Mouse (Mus musculus) adrenal gland, postnatal 4 days (tissue): ENCODE data around the gene Mrpl54. TPM values are rescaled to one million over a fixed set of nuclear protein-coding genes. Genes with fewer than 3 reads are reported as not detected.

Experiments
- DNase-seq, 2 experiments: peaks; one replicate each; pipeline ENCODE4 v3.0.0; 2021 to 2022; ENCODE audit warnings: low spot score in 2 of 2, mixed read lengths in 2 of 2
- total RNA-seq, 2 experiments: library from RNA; stranded (reverse); gene quantifications; 2 replicates each; pipeline ENCODE4 v1.2.3; 2021

Mrpl54 gene
- total RNA-seq, 2 experiments from 2014 or later: 107 to 108 TPM

DNA sequence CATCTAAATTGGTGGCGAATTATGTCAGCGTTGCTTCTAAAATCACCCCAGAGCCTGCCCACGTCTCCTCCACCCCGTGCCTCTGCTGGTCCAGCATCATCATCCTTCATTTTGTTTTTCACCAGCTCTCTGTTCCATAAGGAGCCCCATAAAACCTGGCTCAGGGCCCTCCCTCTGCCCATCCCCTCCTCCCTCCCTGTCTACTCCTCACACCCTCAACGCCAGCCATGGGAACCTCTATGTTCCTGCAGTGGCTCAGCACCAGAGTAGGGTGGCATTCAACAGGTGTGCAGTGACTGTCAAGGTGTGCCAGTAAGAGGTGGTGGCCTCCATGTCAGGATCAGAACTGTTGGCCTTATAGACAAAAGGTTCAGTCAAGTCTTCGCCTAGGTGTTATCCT is 28.5 kb upstream of the Mrpl54 start:
- no peak for DNase-seq

DNA sequence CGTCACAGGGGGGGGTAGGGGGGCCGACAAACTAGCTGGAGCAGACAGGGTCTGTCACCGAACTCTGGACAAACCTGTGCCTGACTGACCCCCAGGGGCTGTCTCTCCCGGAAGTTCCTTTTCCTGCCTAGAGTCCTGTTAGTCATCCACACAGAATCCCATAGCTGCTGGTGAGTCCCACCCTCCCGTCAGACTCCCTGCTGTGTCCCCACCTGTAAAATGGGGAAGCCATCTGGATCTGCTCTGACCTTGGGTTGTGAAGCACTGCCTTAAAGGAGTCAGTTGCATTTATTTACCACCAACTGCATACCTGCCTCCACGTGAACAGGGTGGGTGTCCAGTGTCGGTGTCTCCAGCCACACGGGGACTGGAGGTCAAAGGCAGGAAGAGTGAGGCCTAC is 27.7 kb upstream of the Mrpl54 start:
- DNase-seq: no peak

DNA sequence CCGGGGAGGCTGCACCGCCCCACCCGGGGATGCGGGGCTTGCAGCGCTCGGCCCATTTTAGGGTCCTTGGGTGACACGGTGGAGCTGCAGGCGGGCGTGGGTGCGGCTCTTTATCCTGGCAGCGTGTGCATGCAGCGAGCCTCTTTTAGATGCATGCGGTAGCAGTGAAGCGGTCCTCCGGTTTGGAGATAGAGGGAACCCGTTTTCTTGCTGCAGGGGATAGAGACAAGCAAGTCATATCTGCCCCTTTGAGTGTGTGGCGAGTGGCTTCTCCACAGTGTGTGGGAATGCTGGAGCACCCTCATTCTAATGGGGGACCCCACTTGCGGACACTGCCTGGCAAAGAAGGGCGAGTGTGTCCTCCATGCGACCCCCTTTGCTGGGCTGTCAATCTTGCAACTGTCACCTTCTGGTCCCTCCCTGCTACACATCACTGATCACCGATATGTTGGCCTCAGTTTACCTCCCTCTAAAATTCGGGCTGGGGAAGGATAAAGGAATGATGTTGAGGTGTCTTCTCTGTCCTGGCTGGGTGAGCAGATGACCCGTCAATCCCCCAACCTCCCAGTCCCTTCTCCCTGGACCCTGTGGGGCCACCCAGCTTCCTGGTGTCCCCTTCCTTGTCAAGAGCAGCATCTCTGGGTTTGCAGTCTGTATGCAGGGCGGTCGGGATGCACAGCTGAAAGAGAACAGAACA is 26.7 kb upstream of the Mrpl54 start:
- no peak for DNase-seq

DNA sequence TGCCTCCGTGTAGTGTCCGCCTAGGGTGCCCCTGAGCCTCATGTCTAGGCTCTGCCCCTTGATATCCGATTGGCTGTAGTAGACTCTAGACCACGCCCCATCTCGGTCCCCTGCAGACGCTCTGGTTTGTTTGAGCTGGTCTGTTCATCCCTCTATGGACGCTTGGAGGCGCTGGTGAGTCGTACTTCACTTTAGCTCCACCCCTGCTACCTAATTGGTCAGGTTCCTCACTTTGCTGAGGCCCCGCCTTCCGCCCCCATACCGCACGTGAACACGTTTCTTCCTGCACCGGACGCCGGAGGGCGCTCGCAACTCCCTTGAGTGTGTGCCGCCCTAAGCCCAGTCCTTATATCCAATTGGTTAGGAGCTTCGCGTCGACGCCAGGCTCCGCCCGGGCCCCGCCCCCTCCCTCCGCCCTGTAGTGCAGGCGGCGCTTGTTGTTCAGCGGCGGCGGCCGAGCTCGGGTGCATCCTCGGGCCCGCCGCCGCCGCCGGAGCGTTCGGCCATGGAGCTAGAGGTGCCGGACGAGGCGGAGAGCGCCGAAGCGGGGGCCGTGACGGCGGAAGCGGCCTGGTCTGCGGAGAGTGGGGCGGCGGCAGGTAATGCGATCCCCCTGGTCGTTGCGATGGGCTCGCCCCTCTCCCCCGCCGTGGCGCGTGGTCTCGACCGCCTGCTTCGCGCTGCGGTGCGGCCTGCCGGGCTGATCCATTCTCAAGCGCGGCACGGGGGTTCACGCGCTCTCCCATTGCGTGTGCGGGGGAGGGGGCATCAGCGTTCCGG is 26.0 kb upstream of the Mrpl54 start, which contains the start of gene Pip5k1c:
Gene Pip5k1c (plus strand): TSS at position 410 of the 780 bp plus-strand sequence.
- peak; percentile 89 to 98 for DNase-seq

DNA sequence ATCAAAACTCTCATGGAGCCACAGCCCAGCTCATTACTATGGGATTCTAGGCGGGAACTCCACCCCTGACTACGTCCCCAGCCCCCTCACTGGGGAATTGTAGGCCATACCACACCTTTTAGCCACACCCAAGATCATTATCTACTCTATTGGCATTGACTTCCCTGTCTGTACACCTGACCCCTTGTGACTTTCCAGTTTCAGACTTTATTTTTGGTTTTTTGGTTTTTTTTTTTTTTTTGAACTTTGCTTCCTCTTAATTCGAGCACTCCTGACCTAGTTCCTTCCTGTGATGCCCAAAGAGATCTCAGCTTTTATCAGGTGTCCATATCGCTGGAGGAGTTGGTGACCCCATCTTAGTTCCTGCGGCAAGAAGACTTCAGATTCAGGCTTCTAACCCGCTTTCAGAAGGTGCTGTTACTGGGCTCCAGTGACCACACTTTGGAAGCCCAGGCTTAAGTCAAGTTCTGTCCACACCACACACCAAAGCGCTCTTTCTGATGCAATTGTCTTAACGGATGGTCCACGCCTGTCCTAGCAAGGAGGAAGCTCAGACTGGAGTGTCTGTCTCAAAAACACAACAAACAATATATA is 24.9 kb upstream of the Mrpl54 start, which contains the start of gene Tjp3:
Gene Tjp3 (minus strand): TSS at position 71 of the 594 bp plus-strand sequence.
- DNase-seq: no peak

DNA sequence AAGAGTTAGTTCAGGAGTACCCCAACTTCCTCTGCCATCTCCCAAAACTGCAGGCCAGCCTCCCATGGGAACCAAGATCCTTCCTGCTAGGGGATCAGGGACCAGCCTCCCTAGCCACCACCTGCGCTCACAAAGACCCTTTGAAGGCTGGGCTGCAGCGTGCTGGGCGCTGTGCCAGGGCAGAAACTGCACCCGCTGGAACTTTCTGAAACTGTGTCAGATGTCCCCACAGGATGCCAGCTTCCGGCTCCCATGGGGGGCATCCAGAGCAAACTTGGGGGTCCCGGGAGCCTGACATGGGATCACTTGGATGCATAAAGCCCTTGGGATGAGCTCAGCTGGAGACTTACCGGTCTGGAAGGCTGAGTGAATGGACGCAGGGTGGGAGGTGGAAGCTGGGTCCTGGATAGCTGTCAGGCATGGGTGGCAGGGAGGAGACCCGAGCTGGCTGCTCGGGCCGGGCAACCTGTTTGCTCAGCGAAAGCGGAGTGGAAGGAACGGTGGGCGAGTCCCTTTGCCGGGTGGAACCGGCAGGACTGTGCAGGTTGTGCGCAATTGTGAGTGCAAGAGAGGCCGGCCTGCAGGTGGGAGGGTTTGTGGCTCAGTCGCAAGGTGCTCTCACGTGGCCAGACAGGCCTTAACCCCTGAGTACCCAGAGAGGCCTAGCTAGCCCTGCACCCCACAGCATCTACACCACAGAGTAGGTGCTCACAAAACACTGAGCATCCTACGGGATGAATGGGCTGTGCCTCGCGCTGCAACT is 24.1 kb upstream of the Mrpl54 start:
- no peak for DNase-seq

DNA sequence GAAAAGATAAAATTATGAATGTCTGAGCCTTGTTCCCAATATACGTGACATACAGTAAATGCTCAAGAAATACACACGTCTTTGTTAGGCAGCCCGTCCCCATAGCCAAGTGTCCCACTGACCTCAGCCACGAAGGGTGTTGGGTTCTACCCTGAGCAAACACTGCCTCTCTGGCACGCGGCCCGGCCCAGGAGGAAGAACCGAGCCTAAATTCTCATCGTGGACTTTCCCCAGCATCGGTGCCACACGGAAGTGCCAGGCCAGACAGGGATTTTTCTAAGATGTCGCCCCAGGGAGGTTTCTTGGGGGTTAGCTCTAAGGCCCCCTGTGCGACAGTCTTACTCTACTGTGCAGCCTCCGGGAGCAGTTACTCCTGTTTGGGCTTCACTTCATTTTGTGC is 23.1 kb upstream of the Mrpl54 start:
- DNase-seq: no peak

DNA sequence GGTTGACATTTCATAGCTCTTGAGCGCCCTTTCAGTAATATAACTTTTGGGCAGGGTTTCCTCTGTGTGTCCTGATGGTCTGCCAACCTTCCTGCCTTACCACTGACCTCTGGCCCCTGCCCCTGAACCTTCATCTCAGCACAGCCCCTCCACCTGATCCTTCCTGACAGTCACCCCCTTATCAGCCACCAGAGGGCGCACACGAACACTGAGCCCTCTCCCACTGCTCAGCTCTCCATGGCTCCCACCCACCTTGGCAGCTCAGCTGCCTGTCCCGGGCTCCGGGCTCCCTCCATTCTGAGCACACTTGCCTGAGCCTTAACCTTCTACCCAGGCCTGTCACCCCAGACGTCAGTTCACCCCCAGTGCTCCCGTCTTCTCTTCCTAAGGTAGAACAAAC is 22.5 kb upstream of the Mrpl54 start:
- no peak for DNase-seq

DNA sequence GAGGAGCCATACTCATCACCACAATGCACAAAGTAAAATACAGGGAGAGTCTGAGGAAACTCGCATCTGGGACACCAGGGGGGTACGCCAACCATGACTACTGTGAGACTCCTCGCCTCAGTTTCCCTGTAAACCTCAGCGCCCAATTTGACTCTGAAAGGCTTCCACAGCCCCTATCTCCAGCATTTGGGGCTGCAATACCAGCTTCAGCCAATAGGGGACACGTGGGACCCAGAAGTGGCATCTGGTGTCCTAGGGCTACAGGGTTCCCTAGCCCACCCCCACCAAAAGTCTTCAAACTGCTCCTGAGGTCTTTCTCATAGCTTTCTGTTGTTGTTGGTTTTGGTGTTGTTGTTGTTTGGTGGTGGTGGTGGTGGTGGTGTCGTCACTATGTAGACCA is 21.9 kb upstream of the Mrpl54 start:
- DNase-seq: no peak

DNA sequence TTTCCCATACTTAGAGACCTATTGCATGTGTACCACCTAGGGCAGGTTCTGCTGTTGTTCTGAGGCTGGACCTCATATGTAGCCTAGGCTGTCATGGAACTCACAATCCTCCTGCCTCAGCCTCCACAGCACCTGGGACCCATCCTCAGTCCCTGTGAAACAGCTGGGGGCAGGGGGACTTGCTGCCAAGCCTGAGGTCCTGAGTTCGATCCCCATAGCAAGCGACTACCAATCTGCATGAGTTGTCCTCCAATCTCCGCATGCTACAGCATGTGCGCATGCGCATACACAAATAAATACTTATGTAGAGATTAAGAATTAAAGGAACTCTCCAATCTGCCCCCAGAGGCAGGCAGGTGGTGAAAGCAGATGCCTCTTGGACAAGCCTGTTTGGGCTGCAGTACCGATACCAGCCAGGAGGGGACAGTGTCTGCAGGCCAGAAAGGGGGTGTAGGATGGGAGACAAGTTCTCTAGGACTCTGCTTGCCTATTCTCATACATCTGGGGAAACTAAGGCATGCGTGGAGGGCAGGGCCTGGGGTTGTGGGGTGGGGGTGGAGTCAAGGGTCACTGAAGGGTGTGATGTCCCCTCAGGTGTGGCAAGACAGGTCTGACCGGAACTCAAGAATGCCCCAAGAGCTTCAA is 20.9 kb upstream of the Mrpl54 start:
- DNase-seq: peak in 1 of 2 experiments; percentile 54

DNA sequence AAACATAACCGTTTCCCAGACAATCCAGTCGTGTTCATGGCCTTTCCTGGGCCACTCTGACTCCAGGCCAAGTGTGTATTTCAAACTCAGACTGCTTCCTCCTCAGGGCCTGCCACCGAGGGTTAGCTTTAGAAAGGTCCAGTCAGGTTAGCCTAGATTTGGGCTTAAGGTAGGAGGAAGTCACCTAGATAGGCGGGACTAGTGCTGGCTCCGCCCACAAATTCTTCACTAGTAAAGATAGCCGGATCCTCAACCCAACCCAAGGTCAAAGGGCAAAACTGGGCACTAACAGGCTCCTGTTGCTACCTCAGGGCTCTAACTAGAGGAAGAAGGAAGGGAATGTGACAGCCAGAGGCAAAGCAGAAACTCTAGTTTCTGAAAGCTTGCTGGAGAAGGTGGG is 19.9 kb upstream of the Mrpl54 start:
- no peak for DNase-seq

DNA sequence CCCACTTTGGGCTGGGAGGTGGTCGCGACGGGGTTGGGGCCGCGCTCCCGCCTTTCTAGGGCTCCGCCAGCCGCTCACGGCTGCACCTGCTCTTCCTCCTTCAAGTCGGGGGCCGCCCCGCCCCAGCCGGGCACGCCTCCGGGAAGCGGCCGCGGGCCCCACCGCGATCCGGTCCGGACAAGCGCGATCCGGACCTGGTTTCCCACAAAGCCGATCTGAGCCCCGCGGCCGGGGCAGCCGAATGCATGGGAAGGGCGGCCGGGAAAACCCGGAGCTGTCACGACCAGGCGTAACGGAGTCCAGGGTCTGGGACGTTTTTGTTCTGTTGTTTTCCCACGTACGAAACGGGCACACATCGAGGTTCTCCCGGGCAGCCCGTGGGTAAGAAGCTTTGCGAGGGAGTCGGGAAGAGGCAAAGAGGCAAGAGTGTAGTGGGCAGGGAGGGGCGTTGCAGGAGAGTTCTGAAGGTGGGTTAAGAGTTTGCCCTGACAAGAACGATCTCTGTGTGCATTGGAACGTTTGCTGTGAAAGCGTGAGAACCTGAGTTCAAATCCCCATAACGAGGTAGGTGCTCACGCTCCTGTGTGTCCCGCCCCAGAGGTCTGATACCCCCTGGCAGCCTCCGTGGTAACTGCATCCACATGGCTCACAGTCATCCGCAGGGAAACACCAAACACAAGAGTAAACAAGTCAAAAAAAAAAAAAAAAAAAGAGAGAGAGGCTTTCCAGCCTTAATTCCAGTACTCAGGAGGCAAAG is 19.1 kb upstream of the Mrpl54 start:
- peak; percentile 77 to 78 for DNase-seq

DNA sequence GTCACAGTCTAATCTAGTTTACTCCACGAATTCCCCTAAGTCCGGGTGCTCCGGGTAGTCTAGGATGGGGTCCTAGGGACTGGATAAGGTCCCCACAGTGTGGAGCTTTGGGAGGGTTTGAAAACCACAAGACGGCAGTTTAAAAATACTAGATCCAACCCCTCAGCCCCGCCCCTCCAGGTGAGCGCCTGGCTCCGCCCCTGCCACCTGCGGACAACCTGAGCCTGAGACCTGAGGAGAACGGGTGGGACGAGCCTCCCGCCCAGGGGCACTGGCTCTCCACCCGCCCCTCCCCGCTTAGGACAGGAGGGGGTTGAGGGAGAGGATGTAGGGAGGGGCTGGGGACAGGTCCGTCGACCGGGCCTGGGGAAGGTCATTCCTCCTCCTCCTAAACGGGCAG is 18.0 kb upstream of the Mrpl54 start:
- DNase-seq: no peak

DNA sequence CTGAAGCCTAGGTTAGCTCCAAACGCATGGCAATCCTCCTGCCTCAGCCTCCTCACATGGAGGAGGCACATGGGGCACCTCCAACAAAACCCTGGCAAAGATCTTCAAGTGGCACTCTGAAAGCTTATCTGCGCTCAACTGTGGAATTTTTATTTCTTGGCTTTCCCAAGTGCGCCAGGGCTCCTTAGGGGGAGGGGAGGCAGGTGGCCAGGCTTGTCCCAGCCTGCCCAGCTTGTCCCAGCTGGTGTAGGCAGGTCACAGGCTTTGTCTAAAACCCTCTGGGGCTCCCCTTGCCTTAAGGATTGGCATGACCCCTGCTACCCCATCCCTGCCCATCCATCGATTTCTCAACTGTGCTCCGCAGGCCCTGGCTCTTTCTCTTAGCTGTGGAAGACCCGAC is 17.5 kb upstream of the Mrpl54 start:
- DNase-seq: no peak

DNA sequence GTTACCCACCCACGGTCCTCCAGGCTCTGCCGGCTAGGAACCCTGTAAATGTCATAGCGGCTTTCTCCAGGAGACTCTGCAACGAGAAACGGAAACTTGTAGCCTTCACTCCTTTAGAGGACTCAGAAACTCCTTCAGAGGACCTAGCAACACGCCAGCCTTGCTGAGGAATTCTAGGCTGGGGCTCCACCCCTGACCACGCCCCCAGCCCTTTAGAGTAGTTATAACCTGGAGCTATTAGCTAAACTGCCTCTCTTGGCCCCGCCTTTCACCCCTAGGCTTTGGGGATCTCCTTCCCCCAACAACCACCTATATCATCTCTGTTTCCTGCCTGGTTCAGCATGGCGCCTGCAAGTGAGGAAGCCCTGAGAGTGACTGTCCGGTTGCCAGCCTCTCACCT is 12.8 kb upstream of the Mrpl54 start:
- DNase-seq: no peak

DNA sequence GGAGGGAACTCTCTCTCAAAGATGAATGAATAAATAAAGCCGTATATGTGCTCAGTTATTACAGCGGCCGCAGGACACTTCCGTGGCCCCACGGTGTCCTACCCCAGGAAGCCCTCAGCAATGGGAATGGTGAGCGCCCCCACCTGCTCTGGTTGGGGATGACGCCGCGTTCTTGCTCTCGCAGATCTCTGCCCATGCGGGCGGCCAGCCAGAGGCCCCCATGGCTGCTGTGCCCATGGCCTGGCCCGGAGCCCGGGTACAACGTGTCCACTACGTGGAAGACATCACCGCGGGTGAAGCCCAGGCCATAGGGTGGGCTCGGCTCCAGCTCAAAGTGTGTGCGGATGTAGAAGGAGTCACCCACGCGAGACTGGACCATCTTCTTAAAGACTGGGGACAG is 10.9 kb upstream of the Mrpl54 start:
- DNase-seq: no peak

DNA sequence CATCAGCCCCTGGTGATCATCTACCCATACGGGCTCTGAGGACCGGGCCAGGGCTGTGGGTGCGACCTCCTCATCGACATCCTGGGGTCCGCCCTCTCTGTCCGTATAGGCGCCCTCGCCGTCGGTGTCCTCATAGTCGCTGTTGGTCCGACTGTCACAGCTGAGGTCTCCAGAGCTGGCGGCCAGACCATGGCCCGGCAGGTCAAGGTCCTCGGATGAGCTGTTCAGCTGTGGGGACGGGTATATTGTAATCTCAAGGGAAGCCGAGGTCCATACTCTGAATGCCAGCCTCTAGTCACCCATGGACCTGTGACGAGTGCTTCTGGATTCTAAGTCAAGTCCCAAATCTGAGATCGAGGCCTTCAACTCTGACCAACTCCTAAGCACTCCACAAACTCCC is 7.1 kb upstream of the Mrpl54 start:
- no peak for DNase-seq

DNA sequence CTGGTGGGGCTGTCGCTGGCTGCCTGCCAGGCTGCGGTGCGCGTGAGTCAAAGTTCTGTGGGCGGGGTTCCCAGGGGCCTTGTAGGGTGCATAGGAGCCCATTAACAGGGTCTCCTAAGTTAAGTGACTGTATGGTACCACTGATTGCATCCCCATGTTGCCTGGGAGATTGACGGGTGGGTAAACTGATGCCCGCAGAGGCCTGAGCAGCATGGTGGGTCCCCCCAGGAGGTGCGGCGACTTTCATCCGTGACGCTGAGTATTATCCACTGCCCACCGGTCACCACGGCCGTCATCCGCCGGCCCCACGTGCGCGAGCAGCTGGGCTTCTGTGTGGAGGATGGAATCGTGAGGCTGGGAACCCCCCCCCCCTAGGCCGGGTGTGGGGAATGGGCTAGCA is 5.6 kb upstream of the Mrpl54 start:
- no peak for DNase-seq

DNA sequence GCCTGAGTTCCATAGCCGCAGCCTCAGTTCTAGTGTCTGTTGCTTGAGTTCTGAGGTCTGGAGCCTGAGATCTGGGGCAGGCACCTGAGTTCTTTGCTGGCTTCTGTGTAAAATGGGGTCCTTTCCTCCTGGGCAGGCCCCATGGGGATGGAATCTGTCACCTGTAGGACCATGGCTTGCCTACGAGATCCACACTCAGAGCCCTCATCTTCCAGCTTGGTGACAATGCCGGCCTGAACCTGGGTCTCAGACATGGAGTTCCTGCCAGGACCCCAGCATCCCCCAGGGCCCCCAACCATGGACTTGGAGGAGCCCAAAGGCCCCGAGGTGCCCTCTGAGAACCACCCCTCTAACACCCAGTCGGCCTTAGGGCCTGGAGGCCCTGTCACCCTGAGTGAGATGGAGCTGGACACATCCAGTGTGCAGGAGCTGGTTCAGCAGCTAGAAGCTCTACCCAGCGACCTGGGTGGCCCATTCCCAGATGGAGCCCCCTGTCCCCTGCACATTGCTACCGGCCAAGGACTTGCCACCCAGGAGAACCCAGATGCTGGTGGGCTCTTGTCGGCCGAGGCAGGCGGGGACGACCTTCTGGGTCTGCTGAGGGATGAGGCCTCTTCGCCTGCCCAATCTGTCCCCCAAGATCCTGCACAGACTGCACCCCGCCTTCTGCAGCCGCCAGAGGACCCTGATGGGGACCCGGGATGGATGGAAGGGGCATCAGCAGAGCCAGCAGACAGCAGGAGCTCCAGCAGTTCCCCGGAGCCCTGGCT is 2.1 kb upstream of the Mrpl54 start:
- no peak for DNase-seq

DNA sequence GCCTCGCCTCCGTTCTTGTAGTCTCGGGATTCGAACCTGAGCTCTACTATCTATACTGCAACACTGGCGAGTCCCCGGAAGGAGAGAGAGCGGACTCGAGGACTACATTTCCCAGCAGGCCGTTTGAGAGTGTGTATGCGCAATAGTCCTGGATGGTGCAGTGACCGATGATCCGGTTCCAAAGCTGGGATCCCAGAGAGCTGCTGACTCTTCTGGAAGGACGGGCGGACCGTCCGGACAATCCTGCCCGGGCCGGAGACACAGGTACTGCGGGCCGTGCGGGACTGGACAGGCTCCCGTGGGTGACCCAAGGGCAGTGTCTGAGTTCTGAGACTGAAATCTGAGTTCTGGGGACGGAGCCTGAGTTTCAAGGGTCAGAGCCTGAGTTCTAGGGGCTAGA is 1.3 kb upstream of the Mrpl54 start:
- peak; percentile 41 to 63 for DNase-seq
